Mouse (Mus musculus) limb, embryonic 11.5 days (tissue): ENCODE results near the gene Ctps2. TPM values are rescaled to one million over a fixed set of nuclear protein-coding genes. Genes with fewer than 3 reads are reported as not detected.

Experiments
- ATAC-seq: fragments of 200-750 bp; cut with Nextera tagmentation; 2 replicates; pipeline ENCODE4 v1.8.0; 2017; ENCODE audit warnings: low read depth; ENCODE audit not compliant: insufficient number of reproducible peaks, low FRiP score, low TSS enrichment
- DNase-seq: peaks from one replicate; pipeline ENCODE4 v3.0.0-alpha.2; 2015; ENCODE audit warnings: low spot score
- H3K27ac ChIP-seq: fragments of 300-500 bp; sonication (generic); replicated peaks from 2 replicates; pipeline ENCODE4 v1.5.1; 2014; ENCODE audit warnings: low read depth, mild to moderate bottlenecking, low read length
- H3K27me3 ChIP-seq: fragments of 300-500 bp; sonication (generic); 2 replicates; pipeline ENCODE4 v1.6.1; 2014; ENCODE audit warnings: mild to moderate bottlenecking, low read length, mixed read lengths; ENCODE audit not compliant: control insufficient read depth, insufficient read depth
- H3K36me3 ChIP-seq: fragments of 300-500 bp; sonication (generic); 2 replicates; pipeline ENCODE4 v1.6.1; 2014; ENCODE audit warnings: mild to moderate bottlenecking, low read length, moderate library complexity, mixed read lengths; ENCODE audit not compliant: control insufficient read depth, insufficient read depth
- H3K4me1 ChIP-seq: fragments of 300-500 bp; sonication (generic); 2 replicates; pipeline ENCODE4 v1.6.1; 2014; ENCODE audit warnings: low read length, mixed read lengths; ENCODE audit not compliant: control insufficient read depth, insufficient read depth
- H3K4me2 ChIP-seq: fragments of 300-500 bp; sonication (generic); 2 replicates; pipeline ENCODE4 v1.6.1; 2014; ENCODE audit warnings: low read depth, mild to moderate bottlenecking, moderate library complexity; ENCODE audit not compliant: severe bottlenecking
- H3K4me3 ChIP-seq: fragments of 300-500 bp; sonication (generic); 2 replicates; pipeline ENCODE4 v1.5.1; 2014; ENCODE audit warnings: low read depth, low read length
- H3K9ac ChIP-seq: fragments of 300-500 bp; sonication (generic); 2 replicates; pipeline ENCODE4 v1.6.1; 2014; ENCODE audit warnings: mild to moderate bottlenecking, low read length
- H3K9me3 ChIP-seq: fragments of 300-500 bp; sonication (generic); 2 replicates; pipeline ENCODE4 v1.6.1; 2016; ENCODE audit warnings: low read length; ENCODE audit not compliant: control insufficient read depth
- WGBS: fragments of 180-500 bp; shearing (Covaris S2); extraction: QIAGEN DNeasy Blood & Tissue Kit; methylation state at CpG from one replicate; pipeline ENCODE4 v1.1.7; 2014; 5-methylcytosine and 5-hydroxymethylcytosine counted together
- polyA plus RNA-seq: library from polyadenylated mRNA; unstranded; fragments of >200 nt; fragmentation: Nextera tagmentation; extraction: Ambion mirVana; gene quantifications from 2 replicates; pipeline ENCODE4 v1.2.1, GENCODE M21; 2014

The Ctps2 gene
- polyA plus RNA-seq, 1 experiment from 2014 or later, result 117 TPM

- Histone ChIP-seq H3K4me2 (no peak overlapping the region), H3K4me3 (no peak overlapping the region), H3K4me1 (no peaks in the 10 kb centered on the region), H3K9me3 (no peaks in the 10 kb centered on the region), H3K36me3 (no peaks in the 10 kb centered on the region), H3K9ac (no peak overlapping the region), H3K27ac (no peak overlapping the region), H3K27me3 (no peaks in the 10 kb centered on the region)
- DNase-seq (peak; percentile 28), ATAC-seq (no peak)
- WGBS, result 45% methylated on average over 3 of the region's 3 CpGs
Measured at GRCm38 (mm10) chrX:162949811-162950439, 48.9 kb downstream of the Ctps2 start.

- no peak overlapping the region for H3K9ac ChIP-seq
- H3K4me3 ChIP-seq, result no peak overlapping the region
- H3K4me2 ChIP-seq, result no peak overlapping the region
- H3K4me1 ChIP-seq, result no peaks in the 10 kb centered on the region
- H3K9me3 ChIP-seq, result no peaks in the 10 kb centered on the region
- 87% methylated on average over 3 of the region's 3 CpGs for WGBS
- no peak overlapping the region for H3K27ac ChIP-seq
- no peaks in the 10 kb centered on the region for H3K36me3 ChIP-seq
- no peak for DNase-seq
- H3K27me3 ChIP-seq, result no peaks in the 10 kb centered on the region
- ATAC-seq, result no peak
Measured at GRCm38 (mm10) chrX:162957921-162958320, 56.9 kb downstream of the Ctps2 start.

- Histone ChIP-seq H3K27ac (no peak overlapping the region), H3K9ac (no peak overlapping the region), H3K9me3 (no peaks in the 10 kb centered on the region), H3K4me2 (no peak overlapping the region), H3K4me3 (no peak overlapping the region), H3K4me1 (no peaks in the 10 kb centered on the region), H3K36me3 (no peaks in the 10 kb centered on the region), H3K27me3 (no peaks in the 10 kb centered on the region)
- ATAC-seq (no peak), DNase-seq (no peak)
- 49% methylated on average over 4 of the region's 4 CpGs for WGBS
Measured at GRCm38 (mm10) chrX:162963840-162964239, 62.8 kb downstream of the Ctps2 start.

GRCm38 (mm10) chrX:162964383-162964782 is 63.3 kb downstream of the Ctps2 start, which contains the start of gene S100g:
S100g (minus strand) TSS chrX:162964599.
- Histone ChIP-seq H3K27me3 (no peaks in the 10 kb centered on the region), H3K9ac (no peak within 1 kb of the TSS), H3K4me2 (no peak within 1 kb of the TSS), H3K9me3 (no peaks in the 10 kb centered on the region), H3K4me1 (no peaks in the 10 kb centered on the region), H3K27ac (no peak within 1 kb of the TSS), H3K36me3 (no peaks in the 10 kb centered on the region), H3K4me3 (no peak within 1 kb of the TSS)
- ATAC-seq (no peak), DNase-seq (no peak)
- WGBS, result 47% methylated on average over 3 of the region's 3 CpGs

GRCm38 (mm10) chrX:162967456-162967855 is 66.4 kb downstream of the Ctps2 start:
- no peak overlapping the region for H3K4me3 ChIP-seq
- ATAC-seq (no peak), DNase-seq (no peak)
- H3K36me3 ChIP-seq, result no peaks in the 10 kb centered on the region
- H3K4me1 ChIP-seq, result no peaks in the 10 kb centered on the region
- no peak overlapping the region for H3K4me2 ChIP-seq
- no peak overlapping the region for H3K9ac ChIP-seq
- H3K9me3 ChIP-seq, result no peaks in the 10 kb centered on the region
- 88% methylated on average over 8 of the region's 8 CpGs for WGBS
- H3K27me3 ChIP-seq, result 0 out of 2 replicates have a peak, but pooled peaks cover 3% of the 10 kb centered on the region
- H3K27ac ChIP-seq, result no peak overlapping the region

GRCm38 (mm10) chrX:162976194-162976593 is 75.2 kb downstream of the Ctps2 start:
- no peak for ATAC-seq
- Histone ChIP-seq H3K9me3 (no peaks in the 10 kb centered on the region), H3K4me2 (no peak overlapping the region), H3K9ac (no peak overlapping the region), H3K36me3 (no peaks in the 10 kb centered on the region), H3K4me3 (no peak overlapping the region), H3K4me1 (no peaks in the 10 kb centered on the region), H3K27me3 (no peaks in the 10 kb centered on the region), H3K27ac (no peak overlapping the region)
- no peak for DNase-seq
- WGBS, result 83% methylated on average over 3 of the region's 3 CpGs

GRCm38 (mm10) chrX:162986876-162987495 is 85.9 kb downstream of the Ctps2 start:
- H3K9ac ChIP-seq, result no peak overlapping the region
- no peaks in the 10 kb centered on the region for H3K4me1 ChIP-seq
- 91% methylated on average over 10 of the region's 10 CpGs for WGBS
- H3K27me3 ChIP-seq, result no peaks in the 10 kb centered on the region
- no peaks in the 10 kb centered on the region for H3K9me3 ChIP-seq
- H3K36me3 ChIP-seq, result no peaks in the 10 kb centered on the region
- H3K4me3 ChIP-seq, result no peak overlapping the region
- ATAC-seq (no peak), DNase-seq (no peak)
- no peak overlapping the region for H3K27ac ChIP-seq
- no peak overlapping the region for H3K4me2 ChIP-seq

- Histone ChIP-seq H3K27me3 (no peaks in the 10 kb centered on the region), H3K4me2 (no peak overlapping the region), H3K36me3 (no peaks in the 10 kb centered on the region), H3K9ac (no peak overlapping the region), H3K27ac (no peak overlapping the region), H3K4me3 (no peak overlapping the region), H3K9me3 (no peaks in the 10 kb centered on the region), H3K4me1 (no peaks in the 10 kb centered on the region)
- no peak for ATAC-seq
- DNase-seq, result no peak
- WGBS, result 84% methylated on average over 4 of the region's 4 CpGs
Measured at GRCm38 (mm10) chrX:162991396-162991795, 90.4 kb downstream of the Ctps2 start.
